ENCODE assay signal across 12 mouse cellular contexts in the genomic region with DNA sequence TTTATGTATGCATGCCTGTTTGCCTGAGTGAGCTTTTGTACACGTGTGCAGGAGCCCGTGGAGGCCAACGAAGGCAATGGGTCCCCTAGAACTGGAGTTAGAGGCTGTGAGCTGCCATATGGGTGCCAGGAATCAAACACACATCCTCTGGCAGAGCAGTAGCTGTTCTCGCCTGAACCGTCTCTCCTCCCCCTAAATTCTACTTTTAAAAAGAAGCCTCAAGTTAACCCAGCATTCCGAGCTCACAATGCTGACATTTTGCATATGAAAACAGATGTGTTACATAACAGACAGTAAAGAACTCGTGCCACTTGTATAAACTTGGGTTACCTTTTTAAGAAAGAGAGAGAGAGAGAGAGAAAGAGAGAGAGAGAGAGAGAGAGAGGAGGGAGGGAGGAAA. TPM values are rescaled to one million over a fixed set of nuclear protein-coding genes. Genes with fewer than 3 reads are reported as not detected.
"Had no signal": no experiment of that assay in that cellular context is flagged by ENCODE, and none has a peak within 500 bp of the region (broad histone marks: within the 10 kb centered on the region; RNA-seq: fewer than 3 reads in every experiment).

No protein-coding gene starts in this region.

- DNase-seq: lung, adult 18-20 months; lung, embryonic 14.5 days; lung, postnatal 10 days; lung, postnatal 4 days; midbrain, embryonic 14.5 days; thymus, adult 18-20 months; thymus, postnatal 14 days; thymus, postnatal 36 days had no signal

RNA-seq across cellular contexts. Expression of a gene that starts 16.8 kb away (rescaled TPM):
- total RNA-seq: megakaryocyte-erythroid progenitor cell, adult 5-6 weeks; midbrain, postnatal 0 days; monocyte, adult 5-6 weeks; neutrophil, adult 5-6 weeks had no signal

RNA-seq across cellular contexts. Expression of a gene that starts 40.4 kb away (rescaled TPM):
- total RNA-seq: midbrain, postnatal 0 days had no signal

RNA-seq across cellular contexts. Expression of a gene that starts 51.7 kb away (rescaled TPM):
- total RNA-seq: megakaryocyte-erythroid progenitor cell, adult 5-6 weeks; midbrain, postnatal 0 days; monocyte, adult 5-6 weeks had no signal
